Mouse (Mus musculus) liver, embryonic 15.5 days (tissue): ENCODE results near the gene Tln1. TPM values are rescaled to one million over a fixed set of nuclear protein-coding genes. Genes with fewer than 3 reads are reported as not detected.
A peak's percentile ranks its signal among the peaks of the same experiment; 100 is the strongest.

Source experiments
- ATAC-seq: fragments of 200-750 bp; cut with Nextera tagmentation; 2 replicates; pipeline ENCODE4 v1.8.0; 2017; ENCODE audit warnings: moderate number of reproducible peaks, mild to moderate bottlenecking, moderate library complexity; ENCODE audit not compliant: insufficient read depth
- H3K27ac ChIP-seq: fragments of 300-500 bp; sonication (generic); replicated peaks from 2 replicates; pipeline ENCODE4 v1.5.1; 2015; ENCODE audit warnings: mild to moderate bottlenecking, inconsistent platforms
- H3K27me3 ChIP-seq: fragments of 300-500 bp; sonication (generic); 2 replicates; pipeline ENCODE4 v1.6.1; 2015; ENCODE audit warnings: mild to moderate bottlenecking, inconsistent platforms
- H3K36me3 ChIP-seq: fragments of 300-500 bp; sonication (generic); replicated peaks from 2 replicates; pipeline ENCODE4 v1.6.1; 2015; ENCODE audit warnings: moderate library complexity, mild to moderate bottlenecking, inconsistent platforms
- H3K4me1 ChIP-seq: fragments of 300-500 bp; sonication (generic); replicated peaks from 2 replicates; pipeline ENCODE4 v1.6.1; 2015; ENCODE audit warnings: inconsistent platforms
- H3K4me2 ChIP-seq: fragments of 300-500 bp; sonication (generic); 2 replicates; pipeline ENCODE4 v1.6.1; 2015; ENCODE audit warnings: moderate library complexity, mild to moderate bottlenecking, inconsistent platforms
- H3K4me3 ChIP-seq: fragments of 300-500 bp; sonication (generic); replicated peaks from 2 replicates; pipeline ENCODE4 v1.5.1; 2015; ENCODE audit warnings: mild to moderate bottlenecking, inconsistent platforms
- H3K9ac ChIP-seq: fragments of 300-500 bp; sonication (generic); 2 replicates; pipeline ENCODE4 v1.6.1; 2015; ENCODE audit warnings: moderate library complexity, mild to moderate bottlenecking, inconsistent platforms
- H3K9me3 ChIP-seq: fragments of 300-500 bp; sonication (generic); replicated peaks from 2 replicates; pipeline ENCODE4 v1.6.1; 2016; ENCODE audit warnings: inconsistent platforms
- WGBS: fragments of 180-500 bp; shearing (Covaris S2); methylation state at CpG from one replicate; pipeline ENCODE4 v1.1.7; 2015; ENCODE audit warnings: mixed read lengths; ENCODE audit not compliant: insufficient replicate concordance; 5-methylcytosine and 5-hydroxymethylcytosine counted together
- polyA plus RNA-seq: library from polyadenylated mRNA; unstranded; fragments of >200 nt; fragmentation: Nextera tagmentation; extraction: Ambion mirVana; gene quantifications from 2 replicates; pipeline ENCODE4 v1.2.1, GENCODE M21; 2015

The Tln1 gene
- polyA plus RNA-seq, 1 experiment from 2014 or later: 37.5 TPM

- peak within 1 kb of the TSS; percentile 92 for H3K9ac ChIP-seq
- H3K27me3 ChIP-seq: no peaks in the 10 kb centered on the region
- H3K4me2 ChIP-seq: peak within 1 kb of the TSS; percentile 90
- peaks cover 55% of the 10 kb centered on the region for H3K4me1 ChIP-seq
- no peaks in the 10 kb centered on the region for H3K9me3 ChIP-seq
- H3K4me3 ChIP-seq: peak within 1 kb of the TSS; percentile 95
- H3K36me3 ChIP-seq: peaks cover 47% of the 10 kb centered on the region
- WGBS: under 1% methylated on average over 76 of the region's 76 CpGs
- peak within 1 kb of the TSS; percentile 92 for H3K27ac ChIP-seq
- ATAC-seq: peak; percentile 99
These were observed 16.1 kb upstream of the Tln1 start, which contains the start of the genes Rgp1 and Gba2 for GRCm38 (mm10) chr4:43578376-43579204. Rgp1 (plus strand) TSS chr4:43578715. Gba2 (minus strand) TSS chr4:43578873.

GRCm38 (mm10) chr4:43577237-43577881, 14.9 kb upstream of the Tln1 start:
- Histone ChIP-seq H3K4me2 (peak overlapping the region; percentile 90), H3K27me3 (no peaks in the 10 kb centered on the region), H3K4me3 (peak overlapping the region; percentile 95), H3K36me3 (peaks cover 47% of the 10 kb centered on the region), H3K27ac (peak overlapping the region; percentile 92), H3K4me1 (peaks cover 55% of the 10 kb centered on the region), H3K9me3 (no peaks in the 10 kb centered on the region), H3K9ac (peak overlapping the region; percentile 92)
- 26% methylated on average over 8 of the region's 8 CpGs for WGBS
- ATAC-seq: no peak

- peaks cover 47% of the 10 kb centered on the region for H3K36me3 ChIP-seq
- no peaks in the 10 kb centered on the region for H3K27me3 ChIP-seq
- no peaks in the 10 kb centered on the region for H3K9me3 ChIP-seq
- H3K4me1 ChIP-seq: peaks cover 48% of the 10 kb centered on the region
- 0 out of 2 replicates have a peak overlapping the region, but pooled peaks have one; percentile 18 for H3K9ac ChIP-seq
- 55% methylated on average over 2 of the region's 2 CpGs for WGBS
- H3K4me2 ChIP-seq: peak overlapping the region; percentile 90; the same call in 1 of the 2 replicates
- peak overlapping the region; percentile 95; the same call in 1 of the 2 replicates for H3K4me3 ChIP-seq
- no peak for ATAC-seq
- no peak overlapping the region for H3K27ac ChIP-seq
These were observed 12.9 kb upstream of the Tln1 start for GRCm38 (mm10) chr4:43575356-43575755.

- Histone ChIP-seq H3K4me1 (peaks cover 35% of the 10 kb centered on the region), H3K27ac (no peak overlapping the region), H3K9ac (no peak overlapping the region), H3K9me3 (no peaks in the 10 kb centered on the region), H3K4me2 (no peak overlapping the region), H3K27me3 (no peaks in the 10 kb centered on the region), H3K4me3 (no peak overlapping the region), H3K36me3 (peaks cover 64% of the 10 kb centered on the region)
- WGBS: 81% methylated on average over 4 of the region's 4 CpGs
- ATAC-seq: no peak
These were observed 11.1 kb upstream of the Tln1 start for GRCm38 (mm10) chr4:43573561-43573960.

- no peak for ATAC-seq
- Histone ChIP-seq H3K4me1 (peaks cover 19% of the 10 kb centered on the region), H3K4me3 (no peak overlapping the region), H3K27me3 (no peaks in the 10 kb centered on the region), H3K9me3 (no peaks in the 10 kb centered on the region), H3K36me3 (peaks cover 84% of the 10 kb centered on the region), H3K4me2 (no peak overlapping the region), H3K27ac (no peak overlapping the region), H3K9ac (no peak overlapping the region)
- 64% methylated on average over 6 of the region's 6 CpGs for WGBS
These were observed 9.0 kb upstream of the Tln1 start for GRCm38 (mm10) chr4:43571395-43572045.

- WGBS: 89% methylated on average over 9 of the region's 9 CpGs
- no peak for ATAC-seq
These were observed 4.6 kb upstream of the Tln1 start for GRCm38 (mm10) chr4:43567140-43567539.

GRCm38 (mm10) chr4:43564231-43564630, 1.7 kb upstream of the Tln1 start:
- peaks cover 43% of the 10 kb centered on the region for H3K4me1 ChIP-seq
- H3K36me3 ChIP-seq: peaks cover 51% of the 10 kb centered on the region
- no peak overlapping the region for H3K27ac ChIP-seq
- H3K4me3 ChIP-seq: 0 out of 2 replicates have a peak overlapping the region, but pooled peaks have one; percentile 83
- no peak for ATAC-seq
- WGBS: 51% methylated on average over 2 of the region's 2 CpGs
- no peaks in the 10 kb centered on the region for H3K9me3 ChIP-seq
- H3K9ac ChIP-seq: no peak overlapping the region
- H3K27me3 ChIP-seq: no peaks in the 10 kb centered on the region
- 0 out of 2 replicates have a peak overlapping the region, but pooled peaks have one; percentile 92 for H3K4me2 ChIP-seq

More at GRCm38 (mm10) chr4:43567140-43567539, 4.6 kb upstream of the Tln1 start:
- no peak overlapping the region for H3K4me3 ChIP-seq
- H3K9me3 ChIP-seq: no peaks in the 10 kb centered on the region
- no peak overlapping the region for H3K4me2 ChIP-seq
- peaks cover 23% of the 10 kb centered on the region for H3K4me1 ChIP-seq
- no peak overlapping the region for H3K9ac ChIP-seq
- no peaks in the 10 kb centered on the region for H3K27me3 ChIP-seq
- no peak overlapping the region for H3K27ac ChIP-seq
- peaks cover 76% of the 10 kb centered on the region for H3K36me3 ChIP-seq

GRCm38 (mm10) chr4:43563601-43563875, 1.0 kb upstream of the Tln1 start:
- peak overlapping the region; percentile 93 for H3K9ac ChIP-seq
- H3K4me1 ChIP-seq: peaks cover 50% of the 10 kb centered on the region
- peaks cover 44% of the 10 kb centered on the region for H3K36me3 ChIP-seq
- 24% methylated on average over 4 of the region's 4 CpGs for WGBS
- H3K27me3 ChIP-seq: no peaks in the 10 kb centered on the region
- no peaks in the 10 kb centered on the region for H3K9me3 ChIP-seq
- ATAC-seq: no peak
- peak overlapping the region; percentile 100 for H3K27ac ChIP-seq
- peak overlapping the region; percentile 92 for H3K4me2 ChIP-seq
- H3K4me3 ChIP-seq: peak overlapping the region; percentile 83

- H3K36me3 ChIP-seq: peaks cover 39% of the 10 kb centered on the region
- H3K9me3 ChIP-seq: no peaks in the 10 kb centered on the region
- no peaks in the 10 kb centered on the region for H3K27me3 ChIP-seq
- no peak for ATAC-seq
- peak overlapping the region; percentile 83 for H3K4me3 ChIP-seq
- H3K4me1 ChIP-seq: peaks cover 55% of the 10 kb centered on the region
- H3K9ac ChIP-seq: peak overlapping the region; percentile 93
- H3K4me2 ChIP-seq: peak overlapping the region; percentile 92
- H3K27ac ChIP-seq: peak overlapping the region; percentile 100
- WGBS: 1% methylated on average over 22 of the region's 22 CpGs
These were observed 494 bp upstream of the Tln1 start for GRCm38 (mm10) chr4:43562769-43563600.

GRCm38 (mm10) chr4:43561436-43561996, 975 bp downstream of the Tln1 start:
- Histone ChIP-seq H3K27ac (peak overlapping the region; percentile 100), H3K4me1 (peaks cover 69% of the 10 kb centered on the region), H3K36me3 (peaks cover 39% of the 10 kb centered on the region), H3K27me3 (no peaks in the 10 kb centered on the region), H3K9me3 (no peaks in the 10 kb centered on the region), H3K4me3 (peak overlapping the region; percentile 83), H3K4me2 (peak overlapping the region; percentile 92), H3K9ac (peak overlapping the region; percentile 93)
- WGBS: 1% methylated on average over 16 of the region's 16 CpGs
- ATAC-seq: peak; percentile 68
